Mouse (Mus musculus) E14TG2a.4 (cell line): ENCODE data around the gene Zfp62.

Experiments used
- CTCF ChIP-seq: conservative IDR thresholded peaks from 2 replicates; pipeline ENCODE4 v1.5.1; 2014; ENCODE audit warnings: low read length
- NANOG ChIP-seq: IDR thresholded peaks from 2 replicates; pipeline ENCODE4 v1.6.1; 2014; ENCODE audit warnings: borderline replicate concordance, low read length, mixed read lengths
- POU5F1 ChIP-seq: IDR thresholded peaks from 2 replicates; pipeline ENCODE4 v1.6.1; 2014; ENCODE audit warnings: low read length, borderline replicate concordance

- TF ChIP-seq CTCF: no peak
- no peak for TF ChIP-seq POU5F1
- TF ChIP-seq NANOG: no peak
Observed at GRCm38 (mm10) chr11:49259296-49259695, 56.2 kb downstream of the Zfp62 start.
